Mouse (Mus musculus): Measurements from ENCODE around the gene Gsg1l.

DNA sequence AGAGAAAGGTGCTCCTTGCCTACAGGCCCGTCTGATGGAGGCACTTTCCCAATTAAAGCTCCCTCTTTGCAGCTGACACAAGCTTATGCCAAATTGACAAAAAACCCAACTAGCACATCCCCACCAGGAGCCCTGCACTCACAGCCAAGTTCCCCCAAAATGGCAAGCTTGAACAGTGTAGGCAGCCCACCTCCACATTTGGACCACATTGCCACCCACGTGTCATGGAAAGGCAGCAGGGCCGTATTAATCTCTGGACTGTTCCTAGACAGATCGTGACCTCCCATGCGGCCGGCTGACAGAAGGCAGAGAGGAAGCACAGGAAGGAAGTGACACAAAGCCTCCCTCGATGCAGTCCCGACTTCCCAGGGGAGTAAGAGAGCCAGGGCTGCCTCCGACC, 7.2 kb downstream of the Gsg1l start:
- TF ChIP-seq CTCF (IDR thresholded peaks at IDR 0.05; ENCODE audit: control insufficient read depth, insufficient read depth, low read length) (no peak), POLR2A (IDR thresholded peaks at IDR 0.05; ENCODE audit: borderline replicate concordance, control insufficient read depth, low read depth, low read length) (no peak)
